Mouse (Mus musculus) bone marrow, adult 2 months (tissue): ENCODE measurements around the gene Rgs9.

Experiments
- CTCF ChIP-seq: fragments of 200-500 bp; IDR thresholded peaks from 2 replicates; pipeline ENCODE4 v1.5.1; 2011; ENCODE audit warnings: low read length, control low read depth; ENCODE audit not compliant: control insufficient read depth, insufficient read depth
- POLR2A ChIP-seq: fragments of 200-500 bp; IDR thresholded peaks from 2 replicates; pipeline ENCODE4 v1.6.1; 2011; ENCODE audit warnings: low read depth, mild to moderate bottlenecking, control low read depth, low read length, borderline replicate concordance; ENCODE audit not compliant: control insufficient read depth

DNA sequence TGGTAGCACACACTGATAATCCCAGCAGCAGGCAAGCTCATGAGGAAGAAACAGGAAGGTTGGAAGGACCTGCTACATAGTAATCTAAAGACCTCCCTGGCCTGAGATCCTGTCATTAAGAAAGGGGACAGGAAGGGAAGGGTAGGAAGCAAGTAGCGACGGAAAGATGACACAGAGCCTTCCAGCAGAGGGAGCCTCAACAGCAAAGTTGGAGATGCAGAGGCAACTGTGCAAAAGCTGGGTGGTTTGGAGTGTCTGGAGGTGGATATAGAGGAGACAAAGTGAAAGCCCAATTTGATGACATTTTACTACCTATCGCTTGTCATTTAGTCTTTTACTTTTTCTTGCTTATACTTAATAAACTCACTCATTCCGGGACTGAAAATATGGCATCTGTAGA lies 19.0 kb upstream of the Rgs9 start:
- TF ChIP-seq CTCF: peak; percentile 63
- TF ChIP-seq POLR2A: no peak
